Mouse (Mus musculus) hindbrain, embryonic 11.5 days (tissue): ENCODE results near the gene Upk3a. TPM values are rescaled to one million over a fixed set of nuclear protein-coding genes. Genes with fewer than 3 reads are reported as not detected.

Experiments used
- ATAC-seq: fragments of 200-750 bp; cut with Nextera tagmentation; 2 replicates; pipeline ENCODE4 v1.8.0; 2017; ENCODE audit warnings: mild to moderate bottlenecking, moderate TSS enrichment, moderate library complexity; ENCODE audit not compliant: low FRiP score
- DNase-seq: peaks from one replicate; pipeline ENCODE4 v3.0.0-alpha.2; 2015; ENCODE audit warnings: low spot score
- H3K27ac ChIP-seq: fragments of 300-500 bp; sonication (generic); 2 replicates; pipeline ENCODE4 v1.5.1; 2014; ENCODE audit warnings: mild to moderate bottlenecking, low read depth, low read length
- H3K27me3 ChIP-seq: fragments of 300-500 bp; sonication (generic); 2 replicates; pipeline ENCODE4 v1.6.1; 2014; ENCODE audit warnings: mild to moderate bottlenecking, low read length, moderate library complexity, mixed read lengths; ENCODE audit not compliant: control insufficient read depth, insufficient read depth
- H3K36me3 ChIP-seq: fragments of 300-500 bp; sonication (generic); 2 replicates; pipeline ENCODE4 v1.6.1; 2014; ENCODE audit warnings: mild to moderate bottlenecking, low read length, moderate library complexity, mixed read lengths; ENCODE audit not compliant: control insufficient read depth, insufficient read depth
- H3K4me1 ChIP-seq: fragments of 300-500 bp; sonication (generic); replicated peaks from 2 replicates; pipeline ENCODE4 v1.6.1; 2014; ENCODE audit warnings: low read length, mixed read lengths; ENCODE audit not compliant: control insufficient read depth, insufficient read depth
- H3K4me2 ChIP-seq: fragments of 300-500 bp; sonication (generic); replicated peaks from 2 replicates; pipeline ENCODE4 v1.6.1; 2014; ENCODE audit warnings: mild to moderate bottlenecking, low read depth, low read length
- H3K4me3 ChIP-seq: fragments of 300-500 bp; sonication (generic); 2 replicates; pipeline ENCODE4 v1.5.1; 2014; ENCODE audit warnings: low read depth, low read length
- H3K9ac ChIP-seq: fragments of 300-500 bp; sonication (generic); 2 replicates; pipeline ENCODE4 v1.6.1; 2014; ENCODE audit warnings: low read depth, low read length
- H3K9me3 ChIP-seq: fragments of 300-500 bp; sonication (generic); 2 replicates; pipeline ENCODE4 v1.6.1; 2016; ENCODE audit warnings: low read length; ENCODE audit not compliant: control insufficient read depth
- WGBS: fragments of 180-500 bp; shearing (Covaris S2); extraction: QIAGEN DNeasy Blood & Tissue Kit; methylation state at CpG from one replicate; pipeline ENCODE4 v1.1.7; 2014; 5-methylcytosine and 5-hydroxymethylcytosine counted together
- polyA plus RNA-seq: library from polyadenylated mRNA; unstranded; fragments of >200 nt; fragmentation: Nextera tagmentation; extraction: Ambion mirVana; gene quantifications from 2 replicates; pipeline ENCODE4 v1.2.1, GENCODE M21; 2014

The Upk3a gene
- polyA plus RNA-seq, 1 experiment from 2014 or later = not detected

- no peak for ATAC-seq
- no peak for DNase-seq
- 44% methylated on average over 6 of the region's 6 CpGs for WGBS
These were observed 21.9 kb upstream of the Upk3a start for GRCm38 (mm10) chr15:84995041-84995440.

GRCm38 (mm10) chr15:84995967-84996366 lies 21.0 kb upstream of the Upk3a start:
- Histone ChIP-seq H3K4me1 (no peaks in the 10 kb centered on the region), H3K4me3 (no peak overlapping the region), H3K36me3 (no peaks in the 10 kb centered on the region), H3K4me2 (no peak overlapping the region), H3K9ac (no peak overlapping the region), H3K9me3 (no peaks in the 10 kb centered on the region), H3K27ac (no peak overlapping the region), H3K27me3 (no peaks in the 10 kb centered on the region)
- DNase-seq (peak; percentile 78), ATAC-seq (no peak)
- WGBS = 13% methylated on average over 1 of the region's 1 CpGs

More at GRCm38 (mm10) chr15:84995041-84995440, 21.9 kb upstream of the Upk3a start:
- H3K36me3 ChIP-seq = no peaks in the 10 kb centered on the region
- H3K27me3 ChIP-seq = no peaks in the 10 kb centered on the region
- H3K9ac ChIP-seq = no peak overlapping the region
- no peak overlapping the region for H3K4me3 ChIP-seq
- no peak overlapping the region for H3K27ac ChIP-seq
- H3K4me2 ChIP-seq = no peak overlapping the region
- no peaks in the 10 kb centered on the region for H3K4me1 ChIP-seq
- H3K9me3 ChIP-seq = no peaks in the 10 kb centered on the region

GRCm38 (mm10) chr15:84997768-84998454 lies 19.0 kb upstream of the Upk3a start:
- no peak for ATAC-seq
- no peaks in the 10 kb centered on the region; the same call in 1 of the 2 replicates for H3K27me3 ChIP-seq
- no peak overlapping the region for H3K9ac ChIP-seq
- H3K36me3 ChIP-seq = no peaks in the 10 kb centered on the region
- no peaks in the 10 kb centered on the region for H3K9me3 ChIP-seq
- no peak for DNase-seq
- H3K27ac ChIP-seq = no peak overlapping the region
- no peaks in the 10 kb centered on the region for H3K4me1 ChIP-seq
- 78% methylated on average over 14 of the region's 14 CpGs for WGBS
- H3K4me3 ChIP-seq = no peak overlapping the region
- H3K4me2 ChIP-seq = no peak overlapping the region

GRCm38 (mm10) chr15:84999911-85000310 lies 17.0 kb upstream of the Upk3a start:
- Histone ChIP-seq H3K9ac (no peak overlapping the region), H3K36me3 (no peaks in the 10 kb centered on the region), H3K4me3 (no peak overlapping the region), H3K4me1 (no peaks in the 10 kb centered on the region), H3K4me2 (no peak overlapping the region), H3K9me3 (no peaks in the 10 kb centered on the region), H3K27ac (no peak overlapping the region), H3K27me3 (no peaks in the 10 kb centered on the region; the same call in 1 of the 2 replicates)
- no peak for DNase-seq
- WGBS = 73% methylated on average over 7 of the region's 7 CpGs
- ATAC-seq = no peak

- no peak overlapping the region for H3K9ac ChIP-seq
These were observed 15.7 kb upstream of the Upk3a start for GRCm38 (mm10) chr15:85000984-85001982.

GRCm38 (mm10) chr15:85009666-85010065 lies 7.3 kb upstream of the Upk3a start:
- no peak for DNase-seq
- Histone ChIP-seq H3K4me1 (no peaks in the 10 kb centered on the region), H3K4me3 (no peak overlapping the region), H3K9me3 (no peaks in the 10 kb centered on the region), H3K4me2 (no peak overlapping the region), H3K36me3 (no peaks in the 10 kb centered on the region), H3K27me3 (no peaks in the 10 kb centered on the region), H3K9ac (no peak overlapping the region), H3K27ac (no peak overlapping the region)
- WGBS = 83% methylated on average over 8 of the region's 8 CpGs
- ATAC-seq = no peak

More at GRCm38 (mm10) chr15:85000984-85001982, 15.7 kb upstream of the Upk3a start:
- peak; percentile 88 for DNase-seq
- no peak overlapping the region for H3K4me2 ChIP-seq
- H3K27me3 ChIP-seq = no peaks in the 10 kb centered on the region; the same call in 1 of the 2 replicates
- no peak for ATAC-seq
- H3K9me3 ChIP-seq = no peaks in the 10 kb centered on the region
- 20% methylated on average over 29 of the region's 29 CpGs for WGBS
- H3K4me1 ChIP-seq = no peaks in the 10 kb centered on the region
- H3K4me3 ChIP-seq = no peak overlapping the region
- H3K36me3 ChIP-seq = no peaks in the 10 kb centered on the region
- H3K27ac ChIP-seq = no peak overlapping the region

GRCm38 (mm10) chr15:85011895-85012661 lies 4.9 kb upstream of the Upk3a start:
- no peak overlapping the region for H3K4me2 ChIP-seq
- WGBS = 41% methylated on average over 19 of the region's 19 CpGs
- no peak overlapping the region for H3K4me3 ChIP-seq
- no peak for DNase-seq
- no peaks in the 10 kb centered on the region; the same call in 1 of the 2 replicates for H3K27me3 ChIP-seq
- H3K9ac ChIP-seq = no peak overlapping the region
- no peaks in the 10 kb centered on the region for H3K36me3 ChIP-seq
- ATAC-seq = no peak
- H3K9me3 ChIP-seq = no peaks in the 10 kb centered on the region
- no peaks in the 10 kb centered on the region for H3K4me1 ChIP-seq
- H3K27ac ChIP-seq = no peak overlapping the region

- ATAC-seq = no peak
- H3K27ac ChIP-seq = no peak overlapping the region
- DNase-seq = no peak
These were observed 4.3 kb upstream of the Upk3a start for GRCm38 (mm10) chr15:85012662-85013054.

More at GRCm38 (mm10) chr15:85012662-85013054, 4.3 kb upstream of the Upk3a start:
- Histone ChIP-seq H3K9ac (no peak overlapping the region), H3K4me1 (no peaks in the 10 kb centered on the region), H3K4me3 (no peak overlapping the region), H3K36me3 (no peaks in the 10 kb centered on the region), H3K9me3 (no peaks in the 10 kb centered on the region), H3K4me2 (no peak overlapping the region), H3K27me3 (no peaks in the 10 kb centered on the region; the same call in 1 of the 2 replicates)
- WGBS = 42% methylated on average over 2 of the region's 2 CpGs
